Mouse (Mus musculus): ENCODE results near the gene Rab6b. TPM values are rescaled to one million over a fixed set of nuclear protein-coding genes. Genes with fewer than 3 reads are reported as not detected.

Rab6b gene
- polyA plus RNA-seq, 1 experiment from 2014 or later = 4.5 TPM

GRCm38 (mm10) chr9:103133493-103134124 is 22.0 kb downstream of the Rab6b start:
- Histone ChIP-seq H3K27ac (ENCODE audit: low read length) (no peak overlapping the region), H3K9ac (ENCODE audit: low read depth, low read length) (no peak overlapping the region), H3K9me3 (ENCODE audit: control insufficient read depth, low read length) (no peaks in the 10 kb centered on the region), H3K4me3 (ENCODE audit: low read length) (no peak overlapping the region), H3K36me3 (ENCODE audit: control insufficient read depth, insufficient read depth, low read length) (no peaks in the 10 kb centered on the region), H3K4me1 (ENCODE audit: control insufficient read depth, insufficient read depth, low read length) (no peaks in the 10 kb centered on the region; the same call in 1 of the 2 replicates), H3K27me3 (replicated peaks; ENCODE audit: control insufficient read depth, insufficient read depth, low read length) (no peaks in the 10 kb centered on the region), H3K4me2 (ENCODE audit: low read depth, low read length) (no peak overlapping the region)
- WGBS = 55% methylated on average over 6 of the region's 6 CpGs
- ATAC-seq = no peak

DNA sequence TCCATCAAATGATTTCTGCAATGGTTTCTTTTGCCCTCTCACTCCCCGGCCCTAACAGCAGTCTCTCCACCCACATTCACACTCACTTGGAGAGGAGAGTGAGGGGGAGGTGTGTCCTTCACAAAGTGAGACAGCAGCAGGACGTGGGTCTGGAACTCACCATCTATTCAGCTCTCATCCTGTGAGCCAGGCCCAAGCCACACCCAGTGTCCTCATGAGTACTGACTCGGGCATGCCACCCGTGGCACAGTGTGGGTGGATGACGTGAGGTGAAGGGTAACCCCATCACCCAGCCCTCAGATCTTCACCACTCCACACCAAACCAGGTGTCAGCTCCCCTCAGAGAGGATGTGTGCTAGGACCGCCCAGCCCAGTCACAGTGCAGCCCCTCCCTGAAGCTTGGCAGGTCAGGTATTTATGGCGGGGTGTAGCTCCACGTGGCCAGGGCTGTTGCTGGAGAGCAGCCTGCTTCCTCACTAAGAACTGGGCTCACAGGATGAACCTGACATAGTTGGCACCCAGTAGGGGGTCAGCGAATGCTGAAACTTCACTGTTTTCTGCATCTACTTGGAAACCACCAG is 23.0 kb downstream of the Rab6b start:
- H3K36me3 ChIP-seq (ENCODE audit: control insufficient read depth, insufficient read depth, low read length) = no peaks in the 10 kb centered on the region
- H3K9me3 ChIP-seq (ENCODE audit: control insufficient read depth, low read length) = no peaks in the 10 kb centered on the region
- H3K9ac ChIP-seq (ENCODE audit: low read depth, low read length) = no peak overlapping the region
- WGBS = 35% methylated on average over 9 of the region's 9 CpGs
- no peak overlapping the region for H3K27ac ChIP-seq (ENCODE audit: low read length)
- ATAC-seq = peak; percentile 92
- H3K4me2 ChIP-seq (ENCODE audit: low read depth, low read length) = no peak overlapping the region
- H3K4me3 ChIP-seq (ENCODE audit: low read length) = no peak overlapping the region
- H3K27me3 ChIP-seq (replicated peaks; ENCODE audit: control insufficient read depth, insufficient read depth, low read length) = no peaks in the 10 kb centered on the region
- H3K4me1 ChIP-seq (ENCODE audit: control insufficient read depth, insufficient read depth, low read length) = no peaks in the 10 kb centered on the region; the same call in 1 of the 2 replicates

GRCm38 (mm10) chr9:103139481-103139880 is 27.9 kb downstream of the Rab6b start:
- H3K4me1 ChIP-seq (ENCODE audit: control insufficient read depth, insufficient read depth, low read length) = no peaks in the 10 kb centered on the region
- 74% methylated on average over 6 of the region's 6 CpGs for WGBS
- no peaks in the 10 kb centered on the region for H3K9me3 ChIP-seq (ENCODE audit: control insufficient read depth, low read length)
- no peak overlapping the region for H3K27ac ChIP-seq (ENCODE audit: low read length)
- no peak overlapping the region for H3K4me3 ChIP-seq (ENCODE audit: low read length)
- H3K4me2 ChIP-seq (ENCODE audit: low read depth, low read length) = no peak overlapping the region
- ATAC-seq = no peak
- H3K27me3 ChIP-seq (replicated peaks; ENCODE audit: control insufficient read depth, insufficient read depth, low read length) = no peaks in the 10 kb centered on the region
- no peaks in the 10 kb centered on the region for H3K36me3 ChIP-seq (ENCODE audit: control insufficient read depth, insufficient read depth, low read length)
- no peak overlapping the region for H3K9ac ChIP-seq (ENCODE audit: low read depth, low read length)

DNA sequence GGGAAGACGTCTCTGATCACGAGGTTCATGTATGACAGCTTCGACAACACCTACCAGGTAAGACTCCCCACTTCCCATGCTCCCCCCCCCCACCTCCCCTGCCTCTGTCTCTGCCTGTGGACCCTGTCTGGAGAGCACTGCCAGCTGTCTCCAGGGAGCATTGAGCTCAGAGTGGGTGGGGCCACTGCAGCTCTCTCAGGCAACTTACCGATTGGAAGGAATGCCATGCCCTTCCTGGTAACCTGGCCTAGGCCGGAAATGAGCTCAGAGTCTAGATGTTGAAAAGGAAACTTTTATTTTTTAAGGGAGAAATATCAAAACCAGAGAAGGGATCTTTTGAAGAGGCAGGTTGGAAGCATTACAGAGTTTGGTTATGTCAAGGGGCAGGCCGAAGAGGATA is 28.8 kb downstream of the Rab6b start:
- 80% methylated on average over 6 of the region's 6 CpGs for WGBS
- no peak for ATAC-seq
- no peaks in the 10 kb centered on the region for H3K9me3 ChIP-seq (ENCODE audit: control insufficient read depth, low read length)

DNA sequence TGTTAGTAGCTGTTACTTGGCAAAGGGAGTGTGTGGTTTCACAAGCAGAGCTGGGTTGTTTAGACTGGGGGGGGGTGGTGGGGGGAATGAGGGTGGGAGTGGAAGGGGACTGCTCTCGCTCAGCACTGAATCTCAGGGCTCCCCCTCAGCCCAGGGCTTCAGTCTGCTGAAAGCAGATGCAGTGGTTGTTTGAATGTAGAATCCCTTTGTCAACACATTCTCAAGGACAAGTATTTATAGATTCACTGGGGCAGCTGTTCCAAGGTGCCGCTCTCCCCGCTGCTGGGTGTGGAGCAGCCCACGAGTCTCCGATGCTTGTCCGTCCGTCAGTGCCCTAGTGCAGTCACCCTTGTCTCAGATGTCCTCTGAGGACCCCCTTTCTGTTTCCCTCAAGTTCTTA is 29.7 kb downstream of the Rab6b start:
- H3K9ac ChIP-seq (ENCODE audit: low read depth, low read length) = no peak overlapping the region
- no peak overlapping the region for H3K27ac ChIP-seq (ENCODE audit: low read length)
- no peak for ATAC-seq
- no peak overlapping the region for H3K4me2 ChIP-seq (ENCODE audit: low read depth, low read length)
- no peak overlapping the region for H3K4me3 ChIP-seq (ENCODE audit: low read length)
- no peaks in the 10 kb centered on the region for H3K4me1 ChIP-seq (ENCODE audit: control insufficient read depth, insufficient read depth, low read length)
- no peaks in the 10 kb centered on the region for H3K36me3 ChIP-seq (ENCODE audit: control insufficient read depth, insufficient read depth, low read length)
- H3K9me3 ChIP-seq (ENCODE audit: control insufficient read depth, low read length) = no peaks in the 10 kb centered on the region
- WGBS = 80% methylated on average over 7 of the region's 7 CpGs
- no peaks in the 10 kb centered on the region for H3K27me3 ChIP-seq (replicated peaks; ENCODE audit: control insufficient read depth, insufficient read depth, low read length)

More for the DNA sequence above, 28.8 kb downstream of the Rab6b start:
- H3K4me1 ChIP-seq (ENCODE audit: control insufficient read depth, insufficient read depth, low read length) = no peaks in the 10 kb centered on the region
- H3K4me3 ChIP-seq (ENCODE audit: low read length) = no peak overlapping the region
- H3K27ac ChIP-seq (ENCODE audit: low read length) = no peak overlapping the region
- H3K27me3 ChIP-seq (replicated peaks; ENCODE audit: control insufficient read depth, insufficient read depth, low read length) = no peaks in the 10 kb centered on the region
- no peak overlapping the region for H3K9ac ChIP-seq (ENCODE audit: low read depth, low read length)
- H3K4me2 ChIP-seq (ENCODE audit: low read depth, low read length) = no peak overlapping the region
- no peaks in the 10 kb centered on the region for H3K36me3 ChIP-seq (ENCODE audit: control insufficient read depth, insufficient read depth, low read length)

- ATAC-seq = no peak
- 40% methylated on average over 4 of the region's 4 CpGs for WGBS
These were observed 32.3 kb downstream of the Rab6b start for GRCm38 (mm10) chr9:103143881-103144280.

GRCm38 (mm10) chr9:103145351-103145750 is 33.8 kb downstream of the Rab6b start:
- Histone ChIP-seq H3K4me3 (ENCODE audit: low read length) (no peak overlapping the region), H3K36me3 (ENCODE audit: control insufficient read depth, insufficient read depth, low read length) (no peaks in the 10 kb centered on the region), H3K27ac (ENCODE audit: low read length) (no peak overlapping the region), H3K9ac (ENCODE audit: low read depth, low read length) (no peak overlapping the region), H3K4me1 (ENCODE audit: control insufficient read depth, insufficient read depth, low read length) (no peaks in the 10 kb centered on the region), H3K4me2 (ENCODE audit: low read depth, low read length) (no peak overlapping the region), H3K9me3 (ENCODE audit: control insufficient read depth, low read length) (no peaks in the 10 kb centered on the region), H3K27me3 (replicated peaks; ENCODE audit: control insufficient read depth, insufficient read depth, low read length) (no peaks in the 10 kb centered on the region)
- ATAC-seq = no peak
- 54% methylated on average over 5 of the region's 5 CpGs for WGBS

More at GRCm38 (mm10) chr9:103143881-103144280, 32.3 kb downstream of the Rab6b start:
- Histone ChIP-seq H3K4me1 (ENCODE audit: control insufficient read depth, insufficient read depth, low read length) (no peaks in the 10 kb centered on the region), H3K27me3 (replicated peaks; ENCODE audit: control insufficient read depth, insufficient read depth, low read length) (no peaks in the 10 kb centered on the region), H3K4me3 (ENCODE audit: low read length) (no peak overlapping the region), H3K36me3 (ENCODE audit: control insufficient read depth, insufficient read depth, low read length) (no peaks in the 10 kb centered on the region), H3K4me2 (ENCODE audit: low read depth, low read length) (no peak overlapping the region), H3K27ac (ENCODE audit: low read length) (no peak overlapping the region), H3K9me3 (ENCODE audit: control insufficient read depth, low read length) (no peaks in the 10 kb centered on the region), H3K9ac (ENCODE audit: low read depth, low read length) (no peak overlapping the region)

GRCm38 (mm10) chr9:103146257-103146656 is 34.7 kb downstream of the Rab6b start:
- Histone ChIP-seq H3K27me3 (replicated peaks; ENCODE audit: control insufficient read depth, insufficient read depth, low read length) (no peaks in the 10 kb centered on the region), H3K36me3 (ENCODE audit: control insufficient read depth, insufficient read depth, low read length) (no peaks in the 10 kb centered on the region), H3K4me2 (ENCODE audit: low read depth, low read length) (no peak overlapping the region), H3K4me3 (ENCODE audit: low read length) (no peak overlapping the region), H3K9ac (ENCODE audit: low read depth, low read length) (no peak overlapping the region), H3K27ac (ENCODE audit: low read length) (no peak overlapping the region), H3K9me3 (ENCODE audit: control insufficient read depth, low read length) (no peaks in the 10 kb centered on the region), H3K4me1 (ENCODE audit: control insufficient read depth, insufficient read depth, low read length) (no peaks in the 10 kb centered on the region)
- 85% methylated on average over 10 of the region's 10 CpGs for WGBS
- no peak for ATAC-seq

GRCm38 (mm10) chr9:103146703-103147102 is 35.1 kb downstream of the Rab6b start:
- Histone ChIP-seq H3K4me2 (ENCODE audit: low read depth, low read length) (no peak overlapping the region), H3K4me1 (ENCODE audit: control insufficient read depth, insufficient read depth, low read length) (no peaks in the 10 kb centered on the region), H3K27me3 (replicated peaks; ENCODE audit: control insufficient read depth, insufficient read depth, low read length) (no peaks in the 10 kb centered on the region), H3K36me3 (ENCODE audit: control insufficient read depth, insufficient read depth, low read length) (no peaks in the 10 kb centered on the region), H3K9me3 (ENCODE audit: control insufficient read depth, low read length) (no peaks in the 10 kb centered on the region), H3K4me3 (ENCODE audit: low read length) (no peak overlapping the region), H3K9ac (ENCODE audit: low read depth, low read length) (no peak overlapping the region), H3K27ac (ENCODE audit: low read length) (no peak overlapping the region)
- no peak for ATAC-seq
- WGBS = 42% methylated on average over 9 of the region's 9 CpGs

DNA sequence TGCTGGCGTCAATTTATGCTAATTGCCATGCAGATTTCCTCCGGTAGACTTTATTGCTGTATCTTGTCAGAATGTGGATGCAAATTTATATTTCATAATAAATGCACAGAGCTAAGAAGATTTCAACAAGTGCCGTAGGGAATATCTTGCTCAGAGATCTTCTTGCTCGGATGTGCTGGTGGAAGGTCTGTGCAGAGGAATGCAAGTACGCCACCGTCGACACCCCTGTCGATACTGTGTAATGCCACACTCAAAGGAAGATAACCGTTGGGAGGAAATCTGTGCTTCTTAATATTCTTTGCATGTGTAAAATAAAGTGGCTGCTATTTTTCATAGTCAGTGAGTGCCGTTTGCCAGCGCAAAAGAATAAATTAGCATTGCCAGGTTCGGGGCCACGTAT is 35.5 kb downstream of the Rab6b start:
- Histone ChIP-seq H3K27ac (ENCODE audit: low read length) (no peak overlapping the region), H3K27me3 (replicated peaks; ENCODE audit: control insufficient read depth, insufficient read depth, low read length) (no peaks in the 10 kb centered on the region), H3K4me2 (ENCODE audit: low read depth, low read length) (no peak overlapping the region), H3K9ac (ENCODE audit: low read depth, low read length) (no peak overlapping the region), H3K4me1 (ENCODE audit: control insufficient read depth, insufficient read depth, low read length) (no peaks in the 10 kb centered on the region), H3K9me3 (ENCODE audit: control insufficient read depth, low read length) (no peaks in the 10 kb centered on the region), H3K36me3 (ENCODE audit: control insufficient read depth, insufficient read depth, low read length) (no peaks in the 10 kb centered on the region), H3K4me3 (ENCODE audit: low read length) (no peak overlapping the region)
- WGBS = 66% methylated on average over 13 of the region's 13 CpGs
- ATAC-seq = no peak
